Mouse (Mus musculus) liver, postnatal 0 days (tissue): ENCODE measurements around the gene Pcgf6. TPM values are rescaled to one million over a fixed set of nuclear protein-coding genes. Genes with fewer than 3 reads are reported as not detected.

ENCODE experiments used
- ATAC-seq: fragments of 200-750 bp; cut with Nextera tagmentation; 2 replicates; pipeline ENCODE4 v1.8.0; 2017; ENCODE audit warnings: mild to moderate bottlenecking, moderate library complexity
- DNase-seq: peaks from one replicate; pipeline ENCODE4 v3.0.0-alpha.2; 2016
- H3K27ac ChIP-seq: fragments of 300-500 bp; sonication (generic); 2 replicates; pipeline ENCODE4 v1.5.1; 2014; ENCODE audit warnings: antibody characterized with exemption, moderate library complexity, mild to moderate bottlenecking, low read depth
- H3K27me3 ChIP-seq: fragments of 300-500 bp; sonication (generic); 2 replicates; pipeline ENCODE4 v1.6.1; 2014; ENCODE audit warnings: low read length, control low read depth, mixed read lengths; ENCODE audit not compliant: insufficient read depth
- H3K36me3 ChIP-seq: fragments of 300-500 bp; sonication (generic); replicated peaks from 2 replicates; pipeline ENCODE4 v1.6.1; 2014; ENCODE audit warnings: mild to moderate bottlenecking, control low read depth, low read length, moderate library complexity, mixed read lengths; ENCODE audit not compliant: insufficient read depth
- H3K4me1 ChIP-seq: fragments of 300-500 bp; sonication (generic); 2 replicates; pipeline ENCODE4 v1.6.1; 2014; ENCODE audit warnings: antibody characterized with exemption, mild to moderate bottlenecking, control low read depth; ENCODE audit not compliant: insufficient read depth
- H3K4me2 ChIP-seq: fragments of 300-500 bp; sonication (generic); 2 replicates; pipeline ENCODE4 v1.6.1; 2014; ENCODE audit warnings: low read depth, mild to moderate bottlenecking, low read length, moderate library complexity, mixed read lengths
- H3K4me3 ChIP-seq: fragments of 300-500 bp; sonication (generic); 2 replicates; pipeline ENCODE4 v1.5.1; 2014; ENCODE audit warnings: low read depth, low read length
- H3K9ac ChIP-seq: fragments of 300-500 bp; sonication (generic); replicated peaks from 2 replicates; pipeline ENCODE4 v1.6.1; 2014; ENCODE audit warnings: mild to moderate bottlenecking, moderate library complexity
- H3K9me3 ChIP-seq: fragments of 300-500 bp; sonication (generic); 2 replicates; pipeline ENCODE4 v1.6.1; 2016; ENCODE audit warnings: mild to moderate bottlenecking, control low read depth, low read length, mixed read lengths
- CTCF ChIP-seq: sonication (generic); IDR thresholded peaks from 2 replicates; pipeline ENCODE4 v1.5.1; 2016; ENCODE audit warnings: antibody characterized with exemption, low read depth
- EP300 ChIP-seq: IDR thresholded peaks from 2 replicates; pipeline ENCODE4 v1.6.1; 2016; ENCODE audit warnings: antibody characterized with exemption, low read depth, mild to moderate bottlenecking
- WGBS: fragments of 180-500 bp; shearing (Covaris S2); extraction: QIAGEN DNeasy Blood & Tissue Kit; methylation state at CpG from one replicate; pipeline ENCODE4 v1.1.7; 2014; ENCODE audit not compliant: insufficient replicate concordance; 5-methylcytosine and 5-hydroxymethylcytosine counted together
- polyA plus RNA-seq: library from polyadenylated mRNA; unstranded; fragments of >200 nt; fragmentation: Nextera tagmentation; extraction: Ambion mirVana; gene quantifications from 2 replicates; pipeline ENCODE4 v1.2.1, GENCODE M21; 2015

The Pcgf6 gene
- polyA plus RNA-seq, 1 experiment from 2014 or later, result 7.7 TPM

- peak overlapping the region; percentile 42; the same call in 1 of the 2 replicates for H3K4me2 ChIP-seq
- DNase-seq (no peak), ATAC-seq (no peak)
- H3K36me3 ChIP-seq, result no peaks in the 10 kb centered on the region
- H3K9ac ChIP-seq, result no peak overlapping the region
- TF ChIP-seq CTCF (no peak), EP300 (no peak)
- H3K27me3 ChIP-seq, result no peaks in the 10 kb centered on the region
- 82% methylated on average over 3 of the region's 3 CpGs for WGBS
- no peaks in the 10 kb centered on the region for H3K9me3 ChIP-seq
- no peak overlapping the region for H3K4me3 ChIP-seq
- H3K4me1 ChIP-seq, result peaks cover 38% of the 10 kb centered on the region
- no peak overlapping the region for H3K27ac ChIP-seq
Observed at GRCm38 (mm10) chr19:46990153-46990518, 60.6 kb downstream of the Pcgf6 start.

GRCm38 (mm10) chr19:46989479-46990152, 61.1 kb downstream of the Pcgf6 start:
- H3K36me3 ChIP-seq, result no peaks in the 10 kb centered on the region
- no peak overlapping the region for H3K9ac ChIP-seq
- H3K4me3 ChIP-seq, result no peak overlapping the region
- TF ChIP-seq CTCF (no peak), EP300 (no peak)
- no peak for DNase-seq
- no peaks in the 10 kb centered on the region for H3K9me3 ChIP-seq
- 64% methylated on average over 20 of the region's 20 CpGs for WGBS
- H3K27me3 ChIP-seq, result no peaks in the 10 kb centered on the region
- no peak for ATAC-seq
- peak overlapping the region; percentile 86 for H3K27ac ChIP-seq
- peak overlapping the region; percentile 42; the same call in 1 of the 2 replicates for H3K4me2 ChIP-seq
- H3K4me1 ChIP-seq, result peaks cover 43% of the 10 kb centered on the region

- H3K4me1 ChIP-seq, result peaks cover 52% of the 10 kb centered on the region
- DNase-seq (peak; percentile 63), ATAC-seq (peak; percentile 75)
- peak overlapping the region; percentile 74 for H3K4me2 ChIP-seq
- peak overlapping the region; percentile 86 for H3K27ac ChIP-seq
- H3K4me3 ChIP-seq, result peak overlapping the region; percentile 24
- peak overlapping the region; percentile 56 for H3K9ac ChIP-seq
- H3K36me3 ChIP-seq, result no peaks in the 10 kb centered on the region
- H3K27me3 ChIP-seq, result no peaks in the 10 kb centered on the region
- TF ChIP-seq CTCF (no peak), EP300 (peak; percentile 89)
- no peaks in the 10 kb centered on the region for H3K9me3 ChIP-seq
- WGBS, result 26% methylated on average over 16 of the region's 16 CpGs
Observed at GRCm38 (mm10) chr19:46988231-46989087, 62.2 kb downstream of the Pcgf6 start.

DNA sequence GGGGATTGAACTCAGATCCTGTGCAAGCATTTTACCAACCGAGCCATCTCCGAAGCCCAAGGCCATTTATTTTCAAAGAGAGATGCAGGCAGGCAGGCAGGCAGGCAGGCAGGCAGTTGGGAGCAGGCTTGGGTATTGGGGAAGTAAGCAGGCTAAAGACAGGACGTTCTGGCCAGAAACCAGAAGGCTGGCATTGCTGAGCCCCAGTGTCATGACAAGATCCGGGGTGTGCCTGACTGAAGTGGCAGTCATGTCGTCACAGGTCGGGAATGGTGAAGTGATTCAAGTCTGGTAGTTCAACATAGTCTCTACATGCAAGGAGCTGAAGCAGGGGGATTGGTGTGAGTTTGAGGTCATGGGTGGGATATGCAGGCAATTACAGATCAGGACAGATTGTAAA, 63.1 kb downstream of the Pcgf6 start:
- no peak overlapping the region for H3K4me3 ChIP-seq
- H3K27me3 ChIP-seq, result no peaks in the 10 kb centered on the region
- peak overlapping the region; percentile 86 for H3K27ac ChIP-seq
- no peaks in the 10 kb centered on the region for H3K36me3 ChIP-seq
- H3K9me3 ChIP-seq, result no peaks in the 10 kb centered on the region
- H3K4me1 ChIP-seq, result peaks cover 58% of the 10 kb centered on the region
- 36% methylated on average over 6 of the region's 6 CpGs for WGBS
- H3K9ac ChIP-seq, result no peak overlapping the region; the same call in 1 of the 2 replicates
- no peak for ATAC-seq
- DNase-seq, result peak; percentile 55
- no peak; the same call in 1 of the 2 replicates for TF ChIP-seq EP300
- TF ChIP-seq CTCF, result no peak
- peak overlapping the region; percentile 74 for H3K4me2 ChIP-seq

DNA sequence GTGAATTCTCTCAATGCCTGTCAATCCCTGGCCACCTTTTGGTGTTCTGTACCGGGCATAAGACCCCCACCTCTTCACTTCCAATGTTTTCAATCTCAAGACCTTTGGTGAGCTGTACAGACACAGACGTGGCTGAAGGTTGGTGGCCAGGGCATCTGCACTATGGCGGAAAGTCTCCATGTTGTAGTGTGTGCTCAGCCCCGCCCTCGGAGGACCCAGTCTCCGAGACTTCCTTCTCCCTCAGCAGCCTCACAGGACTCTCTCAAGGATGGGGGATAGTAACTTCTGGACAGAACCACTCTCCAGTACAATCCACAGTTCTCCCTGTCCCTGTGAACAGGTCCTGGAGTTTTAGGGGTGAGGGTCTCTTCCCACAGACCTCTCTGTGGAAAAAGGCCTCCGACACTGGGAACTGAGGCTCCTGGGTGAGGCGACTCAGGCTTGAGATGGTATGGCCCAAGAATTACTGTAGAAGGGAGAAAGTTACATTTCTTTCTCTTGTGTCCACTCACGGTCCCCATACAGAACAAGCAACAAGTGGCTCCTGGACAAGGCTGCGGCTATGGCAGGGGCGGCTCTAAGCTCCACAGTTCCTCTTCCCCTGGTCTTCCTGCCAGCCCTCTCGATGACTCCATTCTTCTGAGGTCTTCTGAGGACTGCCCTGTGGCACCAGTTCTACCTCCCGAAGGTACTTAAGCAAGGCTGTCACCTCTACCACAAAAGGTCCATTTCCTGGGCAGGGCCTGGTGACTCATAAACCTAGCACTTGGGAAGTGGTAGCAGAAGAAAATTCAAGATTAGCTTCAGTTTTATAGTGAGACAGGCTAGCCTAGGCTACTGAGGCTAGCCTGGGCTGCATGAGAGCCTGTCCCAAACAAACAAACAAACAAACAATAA, 65.7 kb downstream of the Pcgf6 start:
- Histone ChIP-seq H3K9me3 (no peaks in the 10 kb centered on the region), H3K4me1 (peaks cover 59% of the 10 kb centered on the region), H3K36me3 (no peaks in the 10 kb centered on the region), H3K27ac (peak overlapping the region; percentile 79), H3K9ac (no peak overlapping the region), H3K4me3 (no peak overlapping the region), H3K27me3 (no peaks in the 10 kb centered on the region), H3K4me2 (peak overlapping the region; percentile 51)
- WGBS, result 63% methylated on average over 13 of the region's 13 CpGs
- peak; percentile 31 for DNase-seq
- no peak for ATAC-seq
- no peak for TF ChIP-seq EP300
- TF ChIP-seq CTCF, result no peak

DNA sequence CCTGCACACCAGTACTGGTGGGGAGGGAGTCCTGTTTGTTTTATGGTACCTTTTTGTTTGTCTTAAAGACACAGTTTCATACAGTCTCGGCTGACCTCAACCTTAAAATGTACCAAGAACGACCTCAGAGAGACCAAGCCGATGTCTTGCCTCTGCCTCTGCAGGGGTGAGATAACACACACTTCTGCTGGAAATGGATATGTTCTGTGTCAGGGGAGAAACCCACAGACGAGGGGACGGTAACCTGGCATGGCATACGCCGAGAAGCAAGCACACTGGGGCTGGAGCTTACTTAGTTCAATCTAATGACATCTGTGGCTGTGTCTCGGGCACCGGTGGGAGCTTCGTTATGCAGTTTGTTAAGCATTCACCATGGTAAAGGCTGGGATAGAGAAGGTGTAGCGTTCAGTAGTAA, 66.7 kb downstream of the Pcgf6 start:
- H3K4me1 ChIP-seq, result peaks cover 57% of the 10 kb centered on the region
- peak; percentile 50 for ATAC-seq

More for the DNA sequence above, 66.7 kb downstream of the Pcgf6 start:
- DNase-seq, result peak; percentile 52
- Histone ChIP-seq H3K9me3 (no peaks in the 10 kb centered on the region), H3K4me2 (peak overlapping the region; percentile 68), H3K36me3 (no peaks in the 10 kb centered on the region), H3K27me3 (no peaks in the 10 kb centered on the region), H3K4me3 (no peak overlapping the region), H3K27ac (peak overlapping the region; percentile 89), H3K9ac (peak overlapping the region; percentile 45)
- TF ChIP-seq CTCF (no peak), EP300 (peak; percentile 74)
- WGBS, result 12% methylated on average over 11 of the region's 11 CpGs

Other genes with a start within 250 kb of the Pcgf6 start
- not detected in 2 replicates for gene Ina, start 36.2 kb downstream of the Pcgf6 start, polyA plus RNA-seq
- 30.2 and 36.1 TPM in 2 replicates for gene Nt5c2, start 35.8 kb downstream of the Pcgf6 start, polyA plus RNA-seq
- 2.1 and 2.3 TPM in 2 replicates for gene Taf5, start 16.8 kb upstream of the Pcgf6 start, polyA plus RNA-seq
- gene Usmg5, start 39.7 kb upstream of the Pcgf6 start, polyA plus RNA-seq, result 1,395 and 1,426 TPM in 2 replicates
- gene Pdcd11, start 39.9 kb upstream of the Pcgf6 start, polyA plus RNA-seq, result 3.0 and 3.3 TPM in 2 replicates
- 2.0 and 2.6 TPM in 2 replicates for gene Calhm2, start 87.4 kb upstream of the Pcgf6 start, polyA plus RNA-seq
- gene Calhm1, start 93.3 kb upstream of the Pcgf6 start, polyA plus RNA-seq, result not detected in 2 replicates
- gene Calhm3, start 106.9 kb upstream of the Pcgf6 start, polyA plus RNA-seq, result not detected in 2 replicates
- gene Neurl1a, start 127.9 kb upstream of the Pcgf6 start, polyA plus RNA-seq, result 0.76 and 0.89 TPM in 2 replicates